Comparison of ENCODE assay signal across 23 mouse cellular contexts in the genomic region with DNA sequence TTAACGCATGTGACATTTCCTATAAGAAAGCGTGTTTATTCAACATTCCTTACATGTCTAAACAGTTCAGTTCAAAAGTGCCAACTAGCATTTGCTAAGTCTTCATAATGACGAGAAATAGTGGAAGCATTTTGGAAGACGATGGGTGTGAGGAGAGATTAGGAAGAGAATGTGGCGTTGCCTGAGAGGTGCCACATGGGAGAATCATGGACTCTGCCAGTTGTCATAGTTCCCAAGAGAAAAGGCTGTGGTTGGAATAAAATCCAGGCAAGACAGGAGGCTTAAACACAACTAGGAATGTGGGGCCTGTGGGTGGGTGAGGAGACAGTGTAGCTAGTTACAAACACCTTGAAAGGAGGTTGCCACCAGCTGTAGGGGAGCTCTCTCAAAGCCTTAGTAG. TPM values are rescaled to one million over a fixed set of nuclear protein-coding genes. Genes with fewer than 3 reads are reported as not detected.
"Had no signal": no experiment of that assay in that cellular context is flagged by ENCODE, and none has a peak within 500 bp of the region (broad histone marks: within the 10 kb centered on the region; RNA-seq: fewer than 3 reads in every experiment).

No protein-coding gene starts in this region.

- H3K9me3 ChIP-seq: limb, embryonic 12.5 days; limb, embryonic 15.5 days; neural tube, embryonic 12.5 days; neural tube, embryonic 15.5 days had no signal

- H3K9ac ChIP-seq: limb, embryonic 12.5 days; limb, embryonic 15.5 days; liver, embryonic 14.5 days; liver, postnatal 0 days; neural tube, embryonic 12.5 days; neural tube, embryonic 15.5 days had no signal

- H3K4me1 ChIP-seq: limb, embryonic 15.5 days; neural tube, embryonic 12.5 days had no signal

- H3K27me3 ChIP-seq: limb, embryonic 12.5 days; limb, embryonic 15.5 days; neural tube, embryonic 12.5 days; neural tube, embryonic 15.5 days had no signal

- H3K36me3 ChIP-seq: limb, embryonic 12.5 days; limb, embryonic 15.5 days; neural tube, embryonic 12.5 days; neural tube, embryonic 15.5 days had no signal

- DNase-seq: kidney, adult 18-20 months; kidney, adult 9 months; kidney, postnatal 14 days; kidney, postnatal 4 days; left cerebral cortex, postnatal 4 days; liver, postnatal 0 days; midbrain, embryonic 14.5 days; right cerebral cortex, adult 18-20 months; right cerebral cortex, postnatal 14 days; right cerebral cortex, postnatal 4 days; thymus, adult 2 months; thymus, postnatal 14 days; thymus, postnatal 4 days had no signal

- H3K4me2 ChIP-seq: limb, embryonic 12.5 days; limb, embryonic 15.5 days; liver, embryonic 11.5 days; midbrain, embryonic 11.5 days; neural tube, embryonic 12.5 days; neural tube, embryonic 15.5 days had no signal

- H3K27ac ChIP-seq: limb, embryonic 12.5 days; limb, embryonic 15.5 days; liver, embryonic 14.5 days; neural tube, embryonic 12.5 days; neural tube, embryonic 15.5 days; stomach, postnatal 0 days had no signal

- H3K4me3 ChIP-seq: limb, embryonic 12.5 days; limb, embryonic 15.5 days; neural tube, embryonic 12.5 days; neural tube, embryonic 15.5 days had no signal

- ATAC-seq: liver, postnatal 0 days had no signal

RNA-seq across cellular contexts. Expression of a gene that starts 30.4 kb away (rescaled TPM):
- total RNA-seq: megakaryocyte progenitor cell, adult 5-6 weeks; megakaryocyte-erythroid progenitor cell, adult 5-6 weeks had no signal
